Mouse (Mus musculus): ENCODE results near the gene Rspo3. TPM values are rescaled to one million over a fixed set of nuclear protein-coding genes. Genes with fewer than 3 reads are reported as not detected.

The Rspo3 gene
- polyA plus RNA-seq, 1 experiment from 2014 or later: 10.3 TPM

- 19% methylated on average over 8 of the region's 8 CpGs for WGBS
- peak overlapping the region; percentile 39 for H3K4me2 ChIP-seq (ENCODE audit: low read length)
- ATAC-seq (replicated peaks; ENCODE audit: low FRiP score, low read depth) (0 out of 2 replicates have a peak, but pooled peaks have one; percentile 52), DNase-seq (ENCODE audit: low spot score) (peak; percentile 53)
- H3K27me3 ChIP-seq (ENCODE audit: insufficient read depth, low read length): no peaks in the 10 kb centered on the region
- no peak overlapping the region for H3K27ac ChIP-seq
- no peak overlapping the region for H3K9ac ChIP-seq (ENCODE audit: low read depth, low read length)
- H3K4me3 ChIP-seq (replicated peaks; ENCODE audit: low read depth, low read length): no peak overlapping the region
- no peaks in the 10 kb centered on the region for H3K9me3 ChIP-seq (replicated peaks; ENCODE audit: low read length)
- no peak for TF ChIP-seq CTCF (IDR thresholded peaks at IDR 0.05; ENCODE audit: low read depth)
- H3K36me3 ChIP-seq (ENCODE audit: insufficient read depth, low read length): no peaks in the 10 kb centered on the region
- no peaks in the 10 kb centered on the region for H3K4me1 ChIP-seq (replicated peaks; ENCODE audit: insufficient read depth, low read length)
These were observed 132.9 kb downstream of the Rspo3 start for GRCm38 (mm10) chr10:29402656-29403268.

Other genes starting within 250 kb of the Rspo3 start
- 33.4 and 36.3 TPM in 2 replicates for gene Echdc1, start 222.7 kb downstream of the Rspo3 start, polyA plus RNA-seq (2015; fragmentation: Nextera tagmentation; extraction: Ambion mirVana)
- 43.4 and 43.9 TPM in 2 replicates for gene Rnf146, start 173.4 kb downstream of the Rspo3 start, polyA plus RNA-seq (2015; fragmentation: Nextera tagmentation; extraction: Ambion mirVana)